Mouse (Mus musculus) spleen, embryonic (tissue): Measurements from ENCODE around the gene Olfr266.

Experiments
- CTCF ChIA-PET: fragments of 350-600 bp; sonication (Branson Sonifier 250); formaldehyde crosslinking; loops from one replicate; lab custom pipeline; 2022; lab: Charles Lee

Olfr266 gene

DNA sequence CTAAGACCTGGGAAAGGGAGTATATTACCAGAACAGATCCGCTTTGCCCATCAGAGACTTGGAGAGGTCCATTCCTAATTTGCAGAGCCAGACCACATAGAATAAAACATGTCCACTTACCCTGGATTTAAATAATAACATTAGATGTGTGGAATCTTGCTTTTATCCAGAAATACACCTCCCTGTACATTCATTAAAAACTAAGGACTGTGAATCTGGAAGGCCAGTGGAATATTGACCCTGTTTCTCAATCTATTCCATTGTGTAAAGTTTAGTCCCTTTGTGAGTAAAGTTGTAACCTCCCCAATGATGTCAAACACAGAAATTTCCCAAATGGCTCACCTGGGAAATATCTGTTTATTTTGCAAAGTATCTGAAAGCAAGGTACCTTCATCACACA is at the start of gene Olfr266:
Olfr266 (minus strand) TSS at position 101 of the 400 bp plus-strand sequence.
- CTCF ChIA-PET = no interaction called here

DNA sequence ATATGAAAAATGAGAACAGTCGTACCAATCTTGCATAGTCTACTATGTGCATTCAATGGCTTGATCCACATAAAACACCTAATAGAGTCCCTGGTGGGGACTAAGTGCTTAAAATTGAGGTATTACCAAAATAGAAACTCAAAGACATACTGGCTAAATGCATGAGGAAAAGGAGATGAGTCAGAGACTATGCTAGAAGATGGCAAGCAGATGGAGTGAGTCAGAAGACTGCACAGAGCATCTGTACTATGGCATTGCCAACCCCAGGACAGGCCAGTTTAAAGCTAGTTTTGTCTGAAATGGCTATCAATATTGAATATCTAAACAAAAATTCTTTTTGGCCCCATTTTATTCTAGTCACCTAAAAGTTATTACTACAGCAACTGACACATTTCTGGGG is 49.5 kb upstream of the Olfr266 start:
- CTCF ChIA-PET = no interaction called here

DNA sequence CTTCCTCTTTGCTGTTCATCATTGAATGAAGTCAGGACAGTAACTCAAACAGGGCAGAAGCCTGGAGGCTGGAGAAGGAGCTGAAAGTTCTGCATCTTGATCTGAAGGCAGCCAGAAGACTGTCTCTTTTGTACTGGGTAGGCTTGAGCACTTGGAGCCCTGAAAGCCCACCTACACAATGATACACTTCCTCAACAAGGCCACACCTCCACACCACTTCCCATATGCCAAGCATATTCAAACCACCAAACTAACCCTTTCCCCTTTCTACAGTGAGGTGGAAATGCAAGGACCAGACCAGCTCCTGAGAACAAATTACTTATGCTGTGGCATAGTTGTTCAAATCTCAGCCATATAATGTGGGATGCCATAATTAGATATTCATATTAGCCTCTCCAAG is 46.8 kb upstream of the Olfr266 start:
- CTCF ChIA-PET = no interaction called here

DNA sequence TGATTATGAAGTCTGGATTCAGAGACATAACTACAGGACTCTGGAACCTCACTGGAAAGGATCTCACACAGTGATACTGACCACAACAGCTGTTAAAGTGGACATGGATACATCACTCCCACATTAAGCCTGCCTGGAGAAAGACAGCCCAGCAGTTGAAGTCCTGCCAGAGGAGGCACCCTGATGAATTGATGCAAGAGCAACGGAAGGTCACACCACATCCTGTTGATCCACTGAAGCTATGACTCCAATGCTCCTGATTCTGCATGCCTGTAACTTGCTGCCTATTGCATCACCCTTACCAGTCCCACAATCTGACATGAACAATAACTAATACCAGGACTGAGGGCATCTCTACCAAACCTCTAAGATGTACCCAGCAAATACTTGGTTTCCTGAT is 6.0 kb upstream of the Olfr266 start:
- CTCF ChIA-PET = no interaction called here

DNA sequence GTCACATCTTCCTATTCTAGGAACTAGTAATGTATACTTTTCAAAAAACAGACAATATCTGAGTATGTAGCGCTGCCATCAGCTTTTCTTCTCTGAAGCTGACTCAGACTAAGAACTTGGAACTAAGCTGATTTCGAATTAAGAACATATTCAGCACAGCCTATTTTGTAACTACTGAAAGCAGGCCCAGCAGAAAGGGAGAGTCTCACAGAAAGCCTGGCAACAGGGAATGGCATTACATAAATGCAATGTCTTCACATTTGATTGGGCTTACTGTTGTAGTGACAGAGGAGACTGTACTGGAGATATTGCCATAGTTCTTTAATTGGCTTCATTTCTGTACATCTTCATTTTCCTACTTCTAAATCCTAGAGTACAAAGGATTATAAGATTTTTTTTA is 8.4 kb downstream of the Olfr266 start:
- CTCF ChIA-PET = no interaction called here

DNA sequence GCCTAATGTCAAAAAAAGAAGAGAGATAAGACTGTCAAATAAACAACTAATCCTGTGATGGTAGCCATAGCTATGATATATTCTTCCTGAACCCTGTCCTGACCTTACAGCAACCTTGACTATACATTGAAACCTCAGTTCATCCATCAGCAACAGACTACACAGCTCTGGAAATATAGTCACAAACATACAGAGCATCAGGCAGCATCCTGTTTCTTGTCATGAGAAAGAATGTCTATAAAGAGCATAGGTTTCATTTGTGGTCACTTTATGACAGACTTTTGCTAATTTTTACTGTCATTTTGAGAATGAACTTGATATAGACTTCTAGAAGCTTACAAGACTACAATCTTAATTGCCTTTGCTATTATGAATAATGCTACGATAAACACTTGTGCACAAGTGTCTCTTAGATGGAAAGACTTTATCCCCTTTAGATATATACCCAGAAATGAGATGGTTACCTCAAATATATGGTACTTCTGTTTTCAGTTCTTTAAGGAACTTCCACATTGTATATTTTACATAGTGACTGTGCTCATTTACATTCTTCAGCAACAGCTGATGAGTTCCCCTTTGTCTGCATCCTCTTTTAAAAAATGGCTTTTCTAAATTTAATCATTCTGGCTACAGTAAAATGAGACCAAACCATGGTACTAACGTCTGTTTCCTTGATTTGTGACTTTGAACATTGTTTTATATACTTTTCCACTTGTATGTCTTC is 17.0 kb downstream of the Olfr266 start:
- CTCF ChIA-PET = interaction anchor here (0.6 kb wide), 1 partner anchor 91 kb away, joined by 4 read pairs; no protein-coding TSS in a partner anchor

DNA sequence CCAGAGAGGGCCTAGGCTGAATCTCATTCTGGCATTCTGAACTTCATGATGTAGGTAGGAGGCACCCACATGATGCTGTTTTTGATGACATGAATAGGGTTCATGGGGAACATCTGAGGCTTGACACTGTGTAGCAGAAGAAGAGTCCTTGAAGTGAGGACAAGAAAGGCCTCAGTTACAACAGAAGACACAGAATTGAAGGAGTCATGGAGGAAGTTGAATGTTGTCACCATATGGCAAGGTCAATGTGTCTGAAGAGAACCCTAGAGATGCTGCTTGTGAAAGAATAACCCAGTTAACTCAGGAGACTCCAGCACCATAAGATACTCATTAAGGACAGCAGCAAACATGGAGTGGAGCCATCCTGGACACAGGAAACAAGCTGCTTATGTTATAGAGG is 28.0 kb downstream of the Olfr266 start:
- CTCF ChIA-PET = no interaction called here

DNA sequence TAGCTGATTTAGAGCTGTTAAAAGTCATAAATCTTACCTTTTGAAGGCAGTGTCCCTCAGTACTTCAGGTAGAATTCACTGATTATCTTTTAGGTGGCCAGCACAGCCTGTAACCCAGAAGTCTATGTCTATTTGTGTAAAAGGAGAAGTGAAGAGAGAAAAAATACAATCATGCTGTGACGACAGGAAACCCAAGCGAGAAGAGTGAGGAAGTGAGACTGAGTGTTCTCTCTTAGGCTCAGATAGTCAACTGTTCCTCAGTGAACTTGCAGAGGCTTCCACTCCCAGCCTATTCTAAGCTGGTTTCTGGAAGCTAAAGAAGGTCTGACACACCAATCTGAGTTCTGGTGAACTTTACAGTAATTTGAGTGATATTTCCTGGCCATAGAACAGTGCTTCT is 36.2 kb downstream of the Olfr266 start, which contains the start of gene Cd53:
Cd53 (minus strand) TSS at position 220 of the 400 bp plus-strand sequence.
- CTCF ChIA-PET = interaction anchor here (0.6 to 0.9 kb wide), 2 partner anchors 68 to 507 kb away, joined by 3 to 4 read pairs; no protein-coding TSS in a partner anchor

DNA sequence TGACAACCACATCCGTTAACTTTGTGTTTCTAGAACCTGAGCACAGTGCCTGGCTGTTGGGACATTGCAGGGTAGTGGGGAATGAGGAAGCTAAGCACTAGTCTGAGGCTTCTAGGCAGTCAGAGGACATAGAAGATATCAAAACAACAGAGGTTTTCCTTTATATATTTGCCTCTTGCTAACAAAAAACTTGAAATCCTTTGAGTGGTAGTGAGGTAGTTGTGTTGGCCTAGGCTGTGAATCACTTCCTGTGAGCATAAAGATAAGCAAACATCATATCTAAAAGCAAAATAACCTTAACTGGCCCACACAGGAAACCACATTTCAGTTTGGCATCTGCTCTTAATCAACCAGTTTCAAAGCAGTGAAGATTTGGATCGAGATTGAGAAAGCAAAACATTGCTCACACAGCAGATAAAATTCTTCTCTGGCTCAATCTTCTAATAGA is 37.6 kb downstream of the Olfr266 start:
- CTCF ChIA-PET = no interaction called here

DNA sequence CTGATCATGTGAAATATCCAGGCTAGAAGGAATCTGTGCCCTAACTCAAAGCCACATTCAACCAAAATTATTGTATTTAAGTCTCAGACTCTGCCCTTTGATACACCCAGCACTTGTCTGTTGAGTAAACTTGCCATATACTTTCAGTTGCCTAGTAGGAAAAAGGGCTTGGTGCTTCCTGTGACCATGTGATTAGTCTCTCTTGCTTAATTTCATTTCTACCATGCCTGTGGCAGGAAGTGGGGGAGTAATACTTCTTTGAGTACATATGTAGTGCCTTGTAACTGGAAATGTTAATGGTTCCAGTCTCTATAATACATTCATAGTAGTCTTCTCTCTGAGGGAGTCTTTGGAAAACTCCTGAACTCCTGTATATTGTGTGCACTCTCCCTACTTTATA is 38.1 kb downstream of the Olfr266 start:
- CTCF ChIA-PET = no interaction called here

DNA sequence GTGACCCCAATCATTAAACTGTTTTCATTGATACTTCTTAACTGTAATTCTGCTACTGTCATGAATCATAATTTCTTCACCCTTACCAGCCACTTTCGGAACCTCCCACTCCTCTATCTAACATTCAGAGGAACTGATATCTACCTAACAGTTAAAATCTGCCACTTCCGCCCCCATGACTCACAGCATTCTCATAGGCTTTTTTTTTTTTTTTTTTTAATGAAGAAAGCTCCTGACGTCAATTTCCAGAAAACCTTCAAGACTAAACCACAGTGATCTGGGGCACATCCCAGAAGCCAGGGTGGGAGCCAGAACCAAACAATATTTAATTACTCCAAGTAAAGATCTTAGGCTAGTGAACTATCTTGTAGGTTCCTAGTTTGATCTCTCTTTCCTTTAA is 41.0 kb downstream of the Olfr266 start:
- CTCF ChIA-PET = interaction anchor here (0.6 to 1.0 kb wide), 3 partner anchors 57 to 784 kb away, joined by 4 to 9 read pairs (median 5); no protein-coding TSS in a partner anchor

DNA sequence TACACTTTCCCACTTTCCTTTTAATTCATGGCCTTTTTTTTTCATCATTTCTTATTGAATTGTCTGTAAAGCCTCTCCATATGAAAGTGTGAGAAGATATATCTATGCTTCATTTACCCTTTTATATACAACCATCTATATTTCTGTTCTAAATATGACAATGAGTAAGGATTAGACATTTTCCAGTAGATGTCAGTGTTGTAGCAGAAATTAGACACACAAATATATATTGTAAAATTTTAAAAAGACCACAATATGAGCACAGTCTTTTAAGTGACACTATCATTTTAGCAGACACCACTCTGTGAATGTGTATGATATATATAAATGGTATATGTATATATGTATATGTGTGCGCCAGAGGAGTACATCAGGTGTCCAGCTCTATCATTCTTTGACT is 54.3 kb downstream of the Olfr266 start:
- CTCF ChIA-PET = no interaction called here
